Mouse (Mus musculus) A20 (cell line): ENCODE results near the gene Cryba4.

Source experiments
- DNase-seq: peaks from one replicate; pipeline ENCODE4 v3.0.0-alpha.2; 2011; ENCODE audit warnings: low read depth, low spot score

Cryba4 gene

DNA sequence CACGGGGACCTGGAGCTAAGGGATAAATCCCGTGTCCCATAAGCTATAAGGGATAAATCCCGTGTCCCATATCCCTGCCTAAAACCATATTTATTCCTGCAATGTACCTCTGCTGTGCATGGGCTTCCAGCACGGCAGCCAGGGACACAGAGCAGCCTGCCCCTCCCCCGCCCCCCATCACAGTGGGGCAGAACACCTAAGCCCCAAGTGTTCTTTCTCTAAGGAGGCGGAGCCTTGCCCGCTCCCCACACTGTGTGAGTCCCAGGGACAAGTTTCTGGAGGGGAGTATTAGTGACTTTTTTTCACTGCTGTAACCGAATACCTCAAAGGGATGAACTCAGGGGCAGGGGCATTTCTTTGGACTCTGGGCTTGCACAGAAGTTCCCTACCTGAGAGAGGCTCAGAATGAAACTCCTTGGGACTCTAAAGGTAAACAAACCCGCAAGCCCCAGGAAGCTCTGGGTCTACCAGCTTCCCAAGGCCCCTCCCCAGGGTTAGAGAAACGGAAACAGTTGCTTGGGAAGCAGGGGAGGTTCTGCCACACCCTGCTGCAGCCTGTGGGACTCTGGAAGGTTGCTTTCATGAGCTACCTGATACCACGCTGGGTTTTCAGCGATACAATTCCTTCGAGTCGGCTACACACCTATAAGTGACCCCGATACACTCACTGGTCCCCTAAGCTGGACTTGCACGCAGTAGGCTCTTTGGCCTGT is 45.6 kb downstream of the Cryba4 start:
- no peak for DNase-seq

DNA sequence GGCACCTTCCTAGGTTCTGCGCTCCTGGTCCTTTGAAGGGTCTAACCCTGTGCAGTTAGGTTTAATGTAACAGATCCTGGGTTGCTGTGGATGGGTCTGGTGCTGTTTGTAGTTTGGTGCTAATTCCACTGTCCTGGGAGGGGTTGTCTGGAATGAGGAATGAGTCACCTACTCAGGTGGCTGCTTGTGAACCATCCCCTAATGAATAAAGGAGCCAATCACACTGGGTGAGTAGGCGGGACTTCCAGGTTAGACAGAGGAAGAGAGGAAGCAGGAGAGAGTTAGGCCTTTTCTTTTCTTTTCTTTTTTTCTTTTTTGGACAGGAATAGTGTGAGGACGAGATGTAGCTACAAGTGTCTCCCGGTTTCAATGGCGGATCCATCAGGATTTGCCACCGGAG is 52.7 kb downstream of the Cryba4 start:
- no peak for DNase-seq
